Mouse (Mus musculus): ENCODE results near the gene Cdk1.

DNA sequence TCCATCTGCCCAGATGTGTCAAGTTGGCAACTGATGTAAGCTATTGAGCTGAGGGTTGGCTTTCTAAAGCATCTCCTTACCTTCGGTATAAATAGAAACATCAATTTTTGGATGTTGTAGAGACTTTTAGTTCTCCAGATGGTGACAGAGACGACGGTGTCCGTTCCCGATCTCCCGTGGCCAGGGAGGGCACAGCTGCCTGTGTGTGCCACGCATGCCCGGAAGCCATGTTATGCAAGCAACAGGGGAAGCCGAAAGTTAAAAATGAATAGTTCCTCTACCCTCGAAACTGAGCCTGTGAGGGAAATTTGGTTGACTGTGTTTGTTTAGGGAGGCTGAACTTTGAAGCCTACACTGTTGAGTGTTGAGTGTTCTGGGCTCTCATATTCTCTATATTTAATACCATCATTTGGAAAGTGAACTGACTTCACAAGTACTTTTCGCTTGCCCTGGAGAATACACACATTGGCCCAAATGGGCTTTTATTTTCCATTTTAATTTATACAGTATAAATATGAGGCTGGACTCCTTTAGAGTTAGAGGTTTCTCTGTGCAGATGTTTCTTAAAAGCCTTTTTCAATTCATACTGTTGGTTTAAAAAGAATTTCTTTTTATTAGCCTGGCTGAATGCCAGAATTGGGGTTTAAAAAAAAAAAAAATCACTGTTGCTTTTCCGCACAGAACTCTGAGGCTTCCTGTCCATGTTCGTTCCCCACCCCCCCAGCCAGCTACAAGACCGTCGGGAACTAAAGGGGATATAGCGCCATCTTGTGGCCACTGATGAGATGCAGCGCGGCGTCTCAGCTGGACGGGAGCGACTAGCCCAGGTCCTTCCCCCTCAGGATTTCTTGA, 31.8 kb downstream of the Cdk1 start:
- TF ChIP-seq POLR2A (IDR thresholded peaks at IDR 0.05; ENCODE audit: insufficient read depth, low read length) (no peak), CTCF (IDR thresholded peaks at IDR 0.05; ENCODE audit: low read depth, low read length) (peak; percentile 94), EP300 (IDR thresholded peaks at IDR 0.05; ENCODE audit: insufficient read depth, low read depth, low read length) (peak; percentile 59; the same call in 1 of the 2 replicates)
